Mouse (Mus musculus) R1 (cell line): Measurements from ENCODE around the gene Hexa.

Experiments used
- DNase-seq: peaks from one replicate; pipeline ENCODE4 v3.0.0-alpha.2; 2018; ENCODE audit warnings: low read depth, low spot score

Gene Hexa

GRCm38 (mm10) chr9:59539441-59540137 lies at the start of gene Hexa, which contains the start of gene Tmem202:
TSS of gene Hexa (plus strand) at chr9:59539540.
TSS of gene Tmem202 (minus strand) at chr9:59539847.
- peak; percentile 94 for DNase-seq

- peak; percentile 65 for DNase-seq
Observed at GRCm38 (mm10) chr9:59508146-59508545, 31.2 kb upstream of the Hexa start.

- no peak for DNase-seq
Observed at GRCm38 (mm10) chr9:59512381-59512780, 27.0 kb upstream of the Hexa start.

GRCm38 (mm10) chr9:59515069-59515468 lies 24.3 kb upstream of the Hexa start:
- no peak for DNase-seq

GRCm38 (mm10) chr9:59517127-59517526 lies 22.2 kb upstream of the Hexa start:
- peak; percentile 36 for DNase-seq

GRCm38 (mm10) chr9:59518976-59519375 lies 20.4 kb upstream of the Hexa start:
- no peak for DNase-seq

GRCm38 (mm10) chr9:59519396-59519795 lies 19.9 kb upstream of the Hexa start:
- DNase-seq, result no peak

- no peak for DNase-seq
Observed at GRCm38 (mm10) chr9:59522906-59523305, 16.4 kb upstream of the Hexa start.

GRCm38 (mm10) chr9:59526727-59527126 lies 12.6 kb upstream of the Hexa start:
- DNase-seq, result no peak

- DNase-seq, result no peak
Observed at GRCm38 (mm10) chr9:59527580-59527979, 11.8 kb upstream of the Hexa start.

- DNase-seq, result no peak
Observed at GRCm38 (mm10) chr9:59528274-59528673, 11.1 kb upstream of the Hexa start.

- DNase-seq, result peak; percentile 80
Observed at GRCm38 (mm10) chr9:59531645-59532044, 7.7 kb upstream of the Hexa start.

- no peak for DNase-seq
Observed at GRCm38 (mm10) chr9:59533422-59533821, 5.9 kb upstream of the Hexa start.

GRCm38 (mm10) chr9:59533889-59534288 lies 5.5 kb upstream of the Hexa start:
- DNase-seq, result no peak

GRCm38 (mm10) chr9:59537651-59538050 lies 1.7 kb upstream of the Hexa start:
- no peak for DNase-seq

- DNase-seq, result no peak
Observed at GRCm38 (mm10) chr9:59541617-59542016, 2.3 kb downstream of the Hexa start.

GRCm38 (mm10) chr9:59542766-59543324 lies 3.5 kb downstream of the Hexa start:
- DNase-seq, result no peak

GRCm38 (mm10) chr9:59544739-59545138 lies 5.4 kb downstream of the Hexa start:
- no peak for DNase-seq

GRCm38 (mm10) chr9:59547869-59548268 lies 8.5 kb downstream of the Hexa start:
- no peak for DNase-seq

GRCm38 (mm10) chr9:59548961-59549487 lies 9.7 kb downstream of the Hexa start:
- DNase-seq, result peak; percentile 84

- no peak for DNase-seq
Observed at GRCm38 (mm10) chr9:59550077-59550476, 10.7 kb downstream of the Hexa start.

GRCm38 (mm10) chr9:59551017-59551416 lies 11.7 kb downstream of the Hexa start:
- DNase-seq, result no peak

- no peak for DNase-seq
Observed at GRCm38 (mm10) chr9:59551620-59552031, 12.3 kb downstream of the Hexa start.
